Mouse (Mus musculus): ENCODE measurements around the gene Maff. TPM values are rescaled to one million over a fixed set of nuclear protein-coding genes. Genes with fewer than 3 reads are reported as not detected.
A peak's percentile ranks its signal among the peaks of the same experiment; 100 is the strongest.

The Maff gene
- polyA plus RNA-seq, 1 experiment from 2014 or later = 4.7 TPM

DNA sequence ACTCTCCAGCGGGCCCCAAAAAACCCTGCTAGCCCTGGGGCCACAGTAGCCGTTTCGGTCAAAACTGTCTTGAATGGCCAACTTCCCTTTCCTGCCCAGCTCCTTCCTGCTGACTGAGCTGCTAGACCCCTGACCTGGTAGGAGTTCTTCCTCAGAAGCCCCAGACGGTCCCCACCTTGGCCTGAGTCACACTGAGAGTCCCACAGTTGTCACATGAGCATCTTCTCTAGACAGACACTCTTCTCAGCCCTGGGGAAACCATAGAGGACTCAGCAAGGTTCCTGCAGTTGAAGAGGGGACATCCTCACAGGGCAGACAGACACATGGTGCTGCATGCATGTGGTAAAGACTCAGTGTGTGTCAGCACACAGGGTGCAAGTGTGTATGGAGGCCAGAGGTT is 8.2 kb downstream of the Maff start:
- 81% methylated on average over 4 of the region's 4 CpGs for WGBS
- H3K4me1 ChIP-seq = peaks cover 37% of the 10 kb centered on the region
- H3K27ac ChIP-seq = no peak overlapping the region
- ATAC-seq (ENCODE audit: insufficient number of reproducible peaks, low FRiP score, low TSS enrichment, low read depth) = no peak
- H3K4me2 ChIP-seq = no peak overlapping the region
- no peaks in the 10 kb centered on the region for H3K36me3 ChIP-seq
- no peaks in the 10 kb centered on the region for H3K27me3 ChIP-seq
- H3K9me3 ChIP-seq = no peaks in the 10 kb centered on the region
- no peak overlapping the region for H3K9ac ChIP-seq
- H3K4me3 ChIP-seq = no peak overlapping the region

DNA sequence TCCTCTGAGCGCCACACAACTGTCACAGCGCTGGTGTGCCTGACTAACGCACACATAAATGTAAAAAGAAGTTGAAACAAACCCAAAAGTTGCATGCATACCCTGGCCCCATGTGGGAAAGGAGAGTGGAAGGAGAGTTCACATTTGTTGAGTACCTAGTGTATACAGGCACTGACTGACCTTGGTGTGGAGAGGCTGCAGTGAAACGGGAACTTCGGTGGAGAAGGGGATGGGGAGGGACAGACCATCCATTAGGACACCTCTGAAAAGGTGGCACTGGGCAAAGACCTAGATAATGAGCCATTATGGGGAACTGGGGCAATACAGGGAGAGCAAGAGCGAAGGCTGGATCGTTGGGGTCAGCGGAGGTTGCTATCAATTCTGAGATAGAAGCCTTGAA is 10.1 kb downstream of the Maff start:
- 73% methylated on average over 8 of the region's 8 CpGs for WGBS
- Histone ChIP-seq H3K9me3 (no peaks in the 10 kb centered on the region), H3K36me3 (peaks cover 9% of the 10 kb centered on the region), H3K4me3 (peak overlapping the region; percentile 53), H3K27ac (no peak overlapping the region), H3K4me1 (peaks cover 48% of the 10 kb centered on the region), H3K27me3 (no peaks in the 10 kb centered on the region), H3K9ac (no peak overlapping the region), H3K4me2 (peak overlapping the region; percentile 99)
- no peak for ATAC-seq (ENCODE audit: insufficient number of reproducible peaks, low FRiP score, low TSS enrichment, low read depth)

DNA sequence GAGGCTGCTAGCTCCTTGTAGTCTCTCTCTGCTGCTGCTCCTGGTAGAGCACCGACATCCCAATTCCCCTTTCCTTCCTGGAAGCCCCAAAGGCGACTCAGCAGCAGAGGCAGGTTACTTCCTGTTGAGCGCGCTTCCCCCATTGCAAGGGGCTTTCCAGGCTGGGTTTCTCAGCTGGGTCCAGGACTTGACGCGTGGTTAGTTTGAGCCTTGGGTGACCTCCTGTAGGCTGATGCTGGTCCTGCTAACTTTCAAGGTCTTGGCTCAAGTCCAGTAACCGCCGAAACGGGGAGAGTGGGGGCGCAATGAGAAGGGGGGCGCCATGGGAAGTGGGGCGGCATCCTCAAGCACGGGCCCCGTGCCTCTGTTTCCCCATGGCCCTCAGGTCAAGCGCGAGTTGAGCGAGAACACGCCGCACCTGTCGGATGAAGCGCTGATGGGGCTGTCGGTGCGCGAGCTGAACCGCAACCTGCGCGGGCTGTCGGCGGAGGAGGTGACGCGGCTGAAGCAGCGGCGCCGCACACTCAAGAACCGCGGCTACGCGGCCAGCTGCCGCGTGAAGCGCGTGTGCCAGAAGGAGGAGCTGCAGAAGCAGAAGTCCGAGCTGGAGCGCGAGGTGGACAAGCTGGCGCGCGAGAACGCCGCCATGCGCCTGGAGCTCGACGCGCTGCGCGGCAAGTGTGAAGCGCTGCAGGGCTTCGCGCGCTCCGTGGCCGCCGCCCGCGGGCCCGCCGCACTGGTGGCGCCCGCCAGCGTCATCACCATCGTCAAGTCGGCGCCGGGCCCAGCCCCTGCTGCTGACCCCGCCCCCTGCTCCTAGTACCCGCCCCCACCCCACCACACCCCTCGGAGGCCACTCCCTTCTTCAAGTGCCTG is 10.9 kb downstream of the Maff start:
- ATAC-seq (ENCODE audit: insufficient number of reproducible peaks, low FRiP score, low TSS enrichment, low read depth) = peak; percentile 82
- H3K4me1 ChIP-seq = peaks cover 44% of the 10 kb centered on the region
- WGBS = under 1% methylated on average over 58 of the region's 77 CpGs

DNA sequence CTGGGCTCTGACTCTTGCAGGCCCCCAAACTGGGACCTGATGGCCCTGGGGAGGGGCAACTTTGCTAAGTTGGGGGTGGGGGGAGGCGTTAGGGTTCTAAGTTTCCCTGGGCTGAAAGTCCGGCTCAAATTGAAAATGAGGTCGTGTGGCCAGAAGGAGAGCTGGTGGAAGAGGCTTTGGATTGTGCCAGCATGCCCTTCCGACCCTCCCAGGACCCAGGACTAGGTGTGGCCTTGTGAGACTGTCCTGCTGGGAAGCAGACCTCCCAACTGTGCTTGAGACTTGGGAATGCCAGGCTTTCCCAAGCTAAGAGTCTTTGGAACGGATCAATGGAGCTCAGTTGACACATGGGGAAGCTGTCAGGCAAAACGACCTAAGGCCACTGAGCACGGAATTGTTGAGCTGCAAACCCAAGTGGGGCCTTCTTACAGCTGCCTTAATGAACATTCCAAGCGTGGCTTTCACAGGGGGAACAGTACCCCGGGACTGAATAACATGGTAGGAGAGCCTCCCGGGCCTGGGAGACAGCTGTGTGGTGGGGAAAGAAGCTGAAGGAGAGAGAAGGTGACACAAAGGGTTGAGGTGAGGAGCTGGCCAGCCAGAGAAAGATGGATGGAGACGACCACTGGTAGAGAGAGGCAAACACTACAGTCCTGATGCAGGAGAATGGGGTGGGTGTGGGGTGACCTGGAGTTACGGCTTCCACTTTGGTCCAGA is 11.7 kb downstream of the Maff start:
- H3K4me3 ChIP-seq = peak overlapping the region; percentile 53
- WGBS = 35% methylated on average over 12 of the region's 12 CpGs
- peak overlapping the region; percentile 81 for H3K27ac ChIP-seq
- H3K4me2 ChIP-seq = peak overlapping the region; percentile 99
- no peak for ATAC-seq (ENCODE audit: insufficient number of reproducible peaks, low FRiP score, low TSS enrichment, low read depth)
- H3K36me3 ChIP-seq = peaks cover 25% of the 10 kb centered on the region
- no peaks in the 10 kb centered on the region for H3K27me3 ChIP-seq
- H3K9me3 ChIP-seq = no peaks in the 10 kb centered on the region
- H3K4me1 ChIP-seq = peaks cover 42% of the 10 kb centered on the region
- no peak overlapping the region for H3K9ac ChIP-seq

More for the DNA sequence above, 10.9 kb downstream of the Maff start:
- H3K4me2 ChIP-seq = peak overlapping the region; percentile 99
- peak overlapping the region; percentile 40 for H3K9ac ChIP-seq
- H3K4me3 ChIP-seq = peak overlapping the region; percentile 53
- H3K27ac ChIP-seq = peak overlapping the region; percentile 81
- H3K27me3 ChIP-seq = no peaks in the 10 kb centered on the region
- H3K9me3 ChIP-seq = no peaks in the 10 kb centered on the region
- H3K36me3 ChIP-seq = peaks cover 17% of the 10 kb centered on the region

DNA sequence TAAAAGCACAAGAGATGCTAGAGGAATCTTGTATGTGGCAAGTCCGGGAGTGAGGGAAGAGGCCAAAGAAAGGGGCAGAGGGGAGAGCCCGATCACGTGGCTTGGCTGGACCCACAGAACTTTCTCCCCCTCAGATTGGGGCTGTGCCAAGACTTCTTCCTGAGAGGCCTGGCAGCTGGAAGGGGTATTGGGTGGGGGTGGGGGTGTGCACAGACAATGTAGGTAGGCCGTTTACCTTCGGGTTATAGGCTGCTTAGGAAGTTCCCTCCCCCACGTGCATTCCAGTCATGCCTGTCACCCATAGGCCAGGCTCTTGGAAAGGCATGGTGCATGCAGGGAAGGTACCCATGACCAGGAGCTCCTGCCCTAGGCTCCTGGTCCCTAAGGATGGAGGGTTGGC is 13.5 kb downstream of the Maff start:
- peaks cover 42% of the 10 kb centered on the region for H3K4me1 ChIP-seq
- H3K27me3 ChIP-seq = no peaks in the 10 kb centered on the region
- no peak overlapping the region for H3K4me3 ChIP-seq
- H3K4me2 ChIP-seq = no peak overlapping the region
- H3K27ac ChIP-seq = peak overlapping the region; percentile 40
- ATAC-seq (ENCODE audit: insufficient number of reproducible peaks, low FRiP score, low TSS enrichment, low read depth) = no peak
- H3K36me3 ChIP-seq = peaks cover 43% of the 10 kb centered on the region
- no peak overlapping the region for H3K9ac ChIP-seq
- no peaks in the 10 kb centered on the region for H3K9me3 ChIP-seq
- 17% methylated on average over 6 of the region's 6 CpGs for WGBS

DNA sequence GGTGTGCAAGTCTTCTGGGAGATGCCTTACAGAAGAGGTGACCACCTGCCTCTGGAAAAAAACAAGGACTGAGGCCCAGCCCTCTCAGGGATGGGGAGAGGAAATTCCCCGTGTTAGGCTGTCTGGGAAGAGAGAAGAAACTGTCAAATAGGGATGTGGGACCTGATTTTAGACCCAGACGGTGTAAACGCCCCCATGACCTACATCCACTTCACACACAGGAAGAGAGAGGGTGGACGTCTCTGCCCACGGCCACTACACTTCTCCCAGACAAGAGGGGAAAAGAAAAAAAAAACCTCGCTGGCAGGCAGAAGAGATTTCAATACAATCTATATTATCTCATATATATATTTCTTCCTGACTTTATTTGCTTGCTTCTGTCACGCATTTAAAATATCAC is 13.9 kb downstream of the Maff start:
- Histone ChIP-seq H3K27me3 (no peaks in the 10 kb centered on the region), H3K36me3 (peaks cover 48% of the 10 kb centered on the region), H3K4me1 (peaks cover 42% of the 10 kb centered on the region), H3K9me3 (no peaks in the 10 kb centered on the region), H3K9ac (no peak overlapping the region), H3K4me3 (no peak overlapping the region), H3K27ac (peak overlapping the region; percentile 40), H3K4me2 (no peak overlapping the region)
- 47% methylated on average over 7 of the region's 7 CpGs for WGBS
- no peak for ATAC-seq (ENCODE audit: insufficient number of reproducible peaks, low FRiP score, low TSS enrichment, low read depth)

DNA sequence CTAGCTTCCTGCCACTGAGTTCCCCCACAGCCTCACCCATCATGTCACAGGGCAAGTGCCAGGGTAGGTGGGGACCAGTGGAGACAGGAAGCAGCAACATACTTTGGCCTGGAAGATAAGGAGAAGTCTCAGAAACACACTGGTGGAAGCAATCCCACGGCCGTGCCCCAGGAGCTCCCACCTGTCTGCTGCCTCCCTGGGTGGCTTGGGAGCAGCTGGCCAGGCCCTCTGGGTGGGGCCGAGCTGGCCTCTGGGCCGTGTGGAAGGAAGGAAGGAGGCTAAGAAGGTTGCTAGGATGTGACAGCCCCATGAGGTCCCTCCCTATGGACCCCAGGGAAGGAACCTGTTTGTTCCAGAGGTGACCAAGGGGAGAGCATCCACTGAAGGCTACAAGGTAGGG is 14.6 kb downstream of the Maff start:
- H3K4me1 ChIP-seq = peaks cover 42% of the 10 kb centered on the region
- H3K4me2 ChIP-seq = no peak overlapping the region
- 71% methylated on average over 4 of the region's 4 CpGs for WGBS
- ATAC-seq (ENCODE audit: insufficient number of reproducible peaks, low FRiP score, low TSS enrichment, low read depth) = no peak
- no peak overlapping the region for H3K4me3 ChIP-seq
- no peaks in the 10 kb centered on the region for H3K27me3 ChIP-seq
- 0 out of 2 replicates have a peak overlapping the region, but pooled peaks have one; percentile 43 for H3K27ac ChIP-seq
- no peak overlapping the region for H3K9ac ChIP-seq
- H3K36me3 ChIP-seq = peaks cover 54% of the 10 kb centered on the region
- H3K9me3 ChIP-seq = no peaks in the 10 kb centered on the region

DNA sequence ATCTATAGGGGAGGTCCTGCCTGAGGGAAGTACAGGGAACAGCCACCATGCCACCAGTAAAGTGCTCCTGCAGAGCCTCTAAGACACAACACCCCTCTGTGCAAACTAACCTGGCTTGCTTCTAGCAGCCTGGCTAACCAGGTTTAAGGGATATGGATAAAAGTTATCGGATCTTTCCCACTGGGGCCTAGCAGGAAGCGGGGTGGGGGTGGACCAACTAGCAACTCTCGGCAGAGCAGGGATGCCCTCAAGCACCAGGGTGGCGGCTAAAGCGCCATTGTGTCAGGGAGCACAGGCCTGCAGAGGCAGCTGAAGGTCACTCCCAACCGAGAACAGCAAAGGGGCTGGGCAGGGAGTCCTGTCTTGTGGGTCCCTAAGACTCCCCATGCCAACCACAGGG is 17.7 kb downstream of the Maff start:
- no peaks in the 10 kb centered on the region for H3K9me3 ChIP-seq
- peaks cover 21% of the 10 kb centered on the region for H3K4me1 ChIP-seq
- H3K27ac ChIP-seq = no peak overlapping the region
- ATAC-seq (ENCODE audit: insufficient number of reproducible peaks, low FRiP score, low TSS enrichment, low read depth) = no peak
- 66% methylated on average over 6 of the region's 6 CpGs for WGBS
- no peak overlapping the region for H3K4me3 ChIP-seq
- no peak overlapping the region for H3K4me2 ChIP-seq
- no peak overlapping the region for H3K9ac ChIP-seq
- H3K27me3 ChIP-seq = no peaks in the 10 kb centered on the region
- peaks cover 84% of the 10 kb centered on the region for H3K36me3 ChIP-seq

DNA sequence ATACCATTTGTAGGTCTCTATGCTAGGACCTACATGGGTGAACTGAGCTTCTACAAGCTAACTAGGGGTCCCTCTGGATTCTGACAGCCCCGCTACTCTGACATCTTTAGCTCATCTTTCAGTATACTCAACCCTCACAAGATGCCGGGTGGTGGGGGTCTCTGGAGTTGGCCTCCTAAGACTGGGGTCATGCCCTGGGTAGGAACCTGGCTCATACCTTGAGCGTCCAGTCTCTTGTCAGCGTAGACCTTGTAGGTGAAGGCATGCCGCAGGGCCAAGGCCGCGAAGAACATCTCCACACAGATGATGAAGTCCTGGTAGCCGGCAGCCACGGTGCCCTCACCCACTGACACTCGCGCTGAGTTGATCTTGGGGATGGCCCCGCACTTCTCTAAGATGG is 18.6 kb downstream of the Maff start:
- Histone ChIP-seq H3K36me3 (peaks cover 92% of the 10 kb centered on the region), H3K4me3 (no peak overlapping the region), H3K9me3 (no peaks in the 10 kb centered on the region), H3K27me3 (no peaks in the 10 kb centered on the region), H3K27ac (no peak overlapping the region), H3K4me1 (peaks cover 18% of the 10 kb centered on the region), H3K4me2 (no peak overlapping the region), H3K9ac (no peak overlapping the region)
- no peak for ATAC-seq (ENCODE audit: insufficient number of reproducible peaks, low FRiP score, low TSS enrichment, low read depth)
- WGBS = 96% methylated on average over 12 of the region's 12 CpGs

DNA sequence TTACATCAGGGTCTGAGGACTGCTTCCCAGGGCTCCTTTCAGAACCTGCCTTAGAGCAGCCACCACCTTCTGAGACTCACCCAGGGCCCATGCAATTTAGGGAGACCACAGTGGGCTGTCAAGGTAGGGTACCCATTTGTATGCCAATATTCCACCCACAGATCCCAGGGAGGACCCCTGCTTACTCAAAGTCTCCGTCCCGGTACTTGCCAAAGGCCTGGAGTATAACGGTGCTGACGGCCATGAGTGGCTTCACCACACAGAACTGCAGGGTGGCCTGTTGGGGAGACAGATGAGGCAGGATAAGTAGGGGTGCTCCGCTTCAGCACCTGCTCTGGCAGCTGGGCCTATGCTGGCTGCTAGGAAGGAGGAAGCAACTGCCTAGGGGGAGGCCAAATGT is 20.0 kb downstream of the Maff start:
- 91% methylated on average over 5 of the region's 5 CpGs for whole genome bisulfite sequencing
- Histone ChIP-seq H3K27me3 (no peaks in the 10 kb centered on the region), H3K4me2 (no peak overlapping the region), H3K36me3 (peaks cover 94% of the 10 kb centered on the region), H3K4me1 (peaks cover 5% of the 10 kb centered on the region), H3K9me3 (no peaks in the 10 kb centered on the region), H3K4me3 (no peak overlapping the region), H3K9ac (no peak overlapping the region), H3K27ac (no peak overlapping the region)
- no peak for ATAC-seq (ENCODE audit: insufficient number of reproducible peaks, low FRiP score, low TSS enrichment, low read depth)

DNA sequence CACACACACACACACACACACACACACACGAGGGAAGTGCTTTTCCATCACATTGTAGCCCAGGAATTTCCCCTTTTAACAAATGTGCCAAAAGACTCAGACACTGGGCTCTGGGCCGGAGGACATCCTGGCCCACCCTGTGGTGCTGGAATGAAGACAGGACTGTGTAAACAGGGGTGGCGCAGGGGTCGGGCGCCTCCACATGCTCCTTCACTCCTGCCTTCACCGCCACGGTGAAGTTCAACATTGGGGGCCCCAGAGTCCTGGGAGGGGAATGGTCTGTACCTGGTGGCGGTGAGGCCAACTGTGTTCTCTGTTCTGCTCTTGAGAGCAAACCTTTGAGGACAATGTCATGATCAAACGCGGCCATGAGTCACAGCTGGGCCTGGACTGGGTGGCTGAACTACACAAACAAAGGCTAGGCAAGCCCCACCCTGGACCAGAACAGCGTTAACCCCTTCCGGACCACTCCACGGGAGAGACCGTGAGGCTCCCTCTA is 21.9 kb downstream of the Maff start:
- no peak overlapping the region for H3K4me2 ChIP-seq
- no peaks in the 10 kb centered on the region for H3K27me3 ChIP-seq
- no peak overlapping the region for H3K9ac ChIP-seq
- H3K4me1 ChIP-seq = 0 out of 2 replicates have a peak, but pooled peaks cover 2% of the 10 kb centered on the region
- H3K27ac ChIP-seq = no peak overlapping the region
- no peak overlapping the region for H3K4me3 ChIP-seq
- no peak for ATAC-seq (ENCODE audit: insufficient number of reproducible peaks, low FRiP score, low TSS enrichment, low read depth)
- no peaks in the 10 kb centered on the region for H3K9me3 ChIP-seq
- H3K36me3 ChIP-seq = peaks cover 92% of the 10 kb centered on the region
- WGBS = 69% methylated on average over 14 of the region's 14 CpGs

DNA sequence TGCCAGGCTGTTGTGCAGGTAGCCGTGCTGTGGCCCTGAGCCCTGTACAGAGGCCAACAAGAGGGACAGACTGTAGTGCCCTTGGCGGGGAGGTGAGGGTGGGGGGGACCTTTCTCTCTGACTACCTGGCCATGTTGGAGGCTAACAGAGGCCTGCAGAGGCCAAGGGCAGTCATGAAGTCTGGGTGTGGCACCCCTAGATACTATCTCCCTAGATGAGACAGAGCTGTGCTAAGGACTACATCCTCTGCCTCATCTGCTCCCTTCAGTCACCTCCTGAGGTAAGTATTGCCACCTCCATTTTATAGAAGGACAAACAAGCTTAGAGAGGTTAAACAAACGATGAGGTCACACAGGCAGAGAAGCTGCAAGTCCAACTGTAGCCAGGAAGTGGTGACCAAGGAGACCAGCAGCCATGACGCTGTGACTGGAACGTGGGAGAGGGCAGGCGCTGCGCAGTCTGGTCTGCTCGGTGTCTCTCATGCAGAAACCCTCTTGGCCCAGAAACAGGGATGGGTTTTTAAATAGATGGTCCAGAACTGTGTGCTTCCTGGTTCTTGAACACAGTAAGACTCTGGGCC is 22.5 kb downstream of the Maff start:
- no peak for ATAC-seq (ENCODE audit: insufficient number of reproducible peaks, low FRiP score, low TSS enrichment, low read depth)
- WGBS = 86% methylated on average over 8 of the region's 8 CpGs
- Histone ChIP-seq H3K4me1 (0 out of 2 replicates have a peak, but pooled peaks cover 2% of the 10 kb centered on the region), H3K27ac (no peak overlapping the region), H3K36me3 (peaks cover 92% of the 10 kb centered on the region), H3K9me3 (no peaks in the 10 kb centered on the region), H3K27me3 (no peaks in the 10 kb centered on the region), H3K9ac (no peak overlapping the region), H3K4me2 (no peak overlapping the region), H3K4me3 (no peak overlapping the region)

Data from limb, embryonic 15.5 days (tissue).